ENCODE assay signal across 22 mouse cellular contexts in genomic region chr12:99518640-99519039, GRCm38 (mm10). TPM values are rescaled to one million over a fixed set of nuclear protein-coding genes. Genes with fewer than 3 reads are reported as not detected.
DNase-seq lines count a peak whose midpoint lies in the region; ATAC-seq and TF ChIP-seq lines count a peak whose summit lies in the region.
"Had no signal": no experiment of that assay in that cellular context is flagged by ENCODE, and none has a peak within 500 bp of the region (broad histone marks: within the 10 kb centered on the region; RNA-seq: fewer than 3 reads in every experiment).

No protein-coding gene starts in this region.

- H3K27me3 ChIP-seq in kidney, adult 2 months (replicated peaks; ENCODE audit: control insufficient read depth, insufficient read depth, low read length), result no peaks in the 10 kb centered on the region
- no peaks in the 10 kb centered on the region for H3K27me3 ChIP-seq in forebrain, embryonic 15.5 days
- H3K27me3 ChIP-seq in hindbrain, embryonic 14.5 days (ENCODE audit: control insufficient read depth, insufficient read depth, low read length), result no peaks in the 10 kb centered on the region
- H3K27me3 ChIP-seq: embryonic facial prominence, embryonic 15.5 days; limb, embryonic 13.5 days; lung, embryonic 15.5 days had no signal

- H3K9me3 ChIP-seq in forebrain, embryonic 15.5 days, result no peaks in the 10 kb centered on the region
- no peaks in the 10 kb centered on the region for H3K9me3 ChIP-seq in hindbrain, embryonic 14.5 days (ENCODE audit: control insufficient read depth, low read length)
- H3K9me3 ChIP-seq: embryonic facial prominence, embryonic 10.5 days; embryonic facial prominence, embryonic 15.5 days; limb, embryonic 13.5 days; lung, embryonic 15.5 days; midbrain, embryonic 10.5 days had no signal

- ATAC-seq in forebrain, embryonic 15.5 days (replicated peaks), result no peak
- ATAC-seq in hindbrain, embryonic 14.5 days (ENCODE audit: low FRiP score), result no peak

- peak; percentile 78 for DNase-seq in heart, adult 11 months
- no peak for DNase-seq in heart, postnatal 4 days
- DNase-seq in kidney, adult 2 months, result peak; percentile 4
- DNase-seq in kidney, postnatal 10 days, result no peak
- no peak for DNase-seq in hindbrain, embryonic 14.5 days (ENCODE audit: low spot score)
- no peak for DNase-seq in adrenal gland, adult 18-20 months (ENCODE audit: low spot score in 2 of 2)
- DNase-seq in frontal cortex, postnatal 14 days (ENCODE audit: low spot score in 2 of 2), result no peak
- DNase-seq: gastrocnemius, postnatal 36 days; kidney, adult 18-20 months; right cerebral cortex, adult 18-20 months; spleen, adult 18-20 months; thymus, adult 2 months; thymus, postnatal 4 days had no signal

- no peak for TF ChIP-seq CTCF in kidney, adult 2 months (conservative IDR thresholded peaks at IDR 0.05; ENCODE audit: insufficient read depth, insufficient read length, low read depth, low read length)

- no peaks in the 10 kb centered on the region for H3K36me3 ChIP-seq in kidney, adult 2 months (ENCODE audit: control insufficient read depth, insufficient read depth, low read length)
- H3K36me3 ChIP-seq in forebrain, embryonic 15.5 days, result no peaks in the 10 kb centered on the region
- no peaks in the 10 kb centered on the region for H3K36me3 ChIP-seq in hindbrain, embryonic 14.5 days (replicated peaks; ENCODE audit: control insufficient read depth, insufficient read depth)
- H3K36me3 ChIP-seq: embryonic facial prominence, embryonic 15.5 days; limb, embryonic 13.5 days; lung, embryonic 15.5 days had no signal

- H3K27ac ChIP-seq in kidney, adult 2 months (ENCODE audit: insufficient read depth, low read depth, low read length), result no peak overlapping the region
- H3K27ac ChIP-seq in forebrain, embryonic 15.5 days (replicated peaks), result peak overlapping the region; percentile 80
- peak overlapping the region; percentile 67; the same call in 1 of the 2 replicates for H3K27ac ChIP-seq in hindbrain, embryonic 14.5 days
- H3K27ac ChIP-seq: embryonic facial prominence, embryonic 10.5 days; embryonic facial prominence, embryonic 15.5 days; gastrocnemius, adult 2 months; heart, adult 2 months; lung, embryonic 15.5 days; midbrain, embryonic 10.5 days had no signal

- H3K4me2 ChIP-seq in forebrain, embryonic 15.5 days (replicated peaks), result peak overlapping the region; percentile 36; the same call in 1 of the 2 replicates
- 0 out of 2 replicates have a peak overlapping the region, but pooled peaks have one; percentile 5 for H3K4me2 ChIP-seq in hindbrain, embryonic 14.5 days (replicated peaks)
- H3K4me2 ChIP-seq: embryonic facial prominence, embryonic 15.5 days; limb, embryonic 13.5 days; liver, embryonic 11.5 days; lung, embryonic 15.5 days had no signal

- no peak overlapping the region for H3K4me3 ChIP-seq in kidney, adult 2 months (ENCODE audit: insufficient read depth, low read depth, low read length)
- H3K4me3 ChIP-seq in forebrain, embryonic 15.5 days, result no peak overlapping the region
- no peak overlapping the region for H3K4me3 ChIP-seq in hindbrain, embryonic 14.5 days (replicated peaks; ENCODE audit: low read length)
- H3K4me3 ChIP-seq: embryonic facial prominence, embryonic 10.5 days; embryonic facial prominence, embryonic 15.5 days; gastrocnemius, adult 2 months; heart, adult 2 months; limb, embryonic 13.5 days; lung, embryonic 15.5 days; midbrain, embryonic 10.5 days had no signal

- H3K4me1 ChIP-seq in kidney, adult 2 months (ENCODE audit: control insufficient read depth, insufficient read depth, low read length), result no peaks in the 10 kb centered on the region
- H3K4me1 ChIP-seq in forebrain, embryonic 15.5 days, result peaks cover 23% of the 10 kb centered on the region
- peaks cover 16% of the 10 kb centered on the region for H3K4me1 ChIP-seq in hindbrain, embryonic 14.5 days (replicated peaks; ENCODE audit: control insufficient read depth, insufficient read depth, low read length)

- TF ChIP-seq POLR2A in kidney, adult 2 months (IDR thresholded peaks at IDR 0.05; ENCODE audit: low read depth, low read length), result no peak

- H3K9ac ChIP-seq in forebrain, embryonic 15.5 days (replicated peaks), result no peak overlapping the region
- 0 out of 2 replicates have a peak overlapping the region, but pooled peaks have one; percentile 5 for H3K9ac ChIP-seq in hindbrain, embryonic 14.5 days
- H3K9ac ChIP-seq: embryonic facial prominence, embryonic 15.5 days; limb, embryonic 13.5 days; lung, embryonic 15.5 days had no signal

- WGBS in kidney, adult 2 months, result 96% methylated on average over 10 of the region's 10 CpGs
- 90% methylated on average over 10 of the region's 10 CpGs for WGBS in forebrain, embryonic 15.5 days
- WGBS in hindbrain, embryonic 14.5 days, result 83% methylated on average over 10 of the region's 10 CpGs

RNA-seq across cellular contexts. Expression of gene Foxn3, which starts 44.7 kb away (rescaled TPM):
- total RNA-seq in heart, postnatal 4 days (2021), result 100 to 1,000 TPM; 113 to 131 TPM
- polyA plus RNA-seq in kidney, adult 2 months (2012; rRNA removed), result 28.0 and 28.6 TPM in 2 replicates
- polyA plus RNA-seq in forebrain, embryonic 15.5 days (2015; fragmentation: Nextera tagmentation; extraction: Ambion mirVana), result 86.4 and 90.5 TPM in 2 replicates
- 83.6 and 84.9 TPM in 2 replicates for polyA plus RNA-seq in hindbrain, embryonic 14.5 days (2014; fragmentation: Nextera tagmentation; extraction: Ambion mirVana)
- 10 to 100 TPM; 41.4 to 49.2 TPM for total RNA-seq in adrenal gland, adult 18-20 months (2021)

Comparison
In these comparisons a context has a peak if more than half of its experiments do, and no peak if none do; other contexts are left out.
1. DNase-seq: peak in heart, adult 11 months (single experiment) and kidney, adult 2 months (single experiment); none in heart, postnatal 4 days (single experiment), kidney, postnatal 10 days (single experiment), hindbrain, embryonic 14.5 days (single experiment), adrenal gland, adult 18-20 months (0 of 2) and frontal cortex, postnatal 14 days (0 of 2).